Mouse (Mus musculus) left cerebral cortex, adult 2 months (tissue): ENCODE results near the gene Ugt1a8. TPM values are rescaled to one million over a fixed set of nuclear protein-coding genes. Genes with fewer than 3 reads are reported as not detected.

Experiments used
- DNase-seq, 2 experiments: peaks; one replicate each; pipeline ENCODE4 v3.0.0; 2021 to 2022; ENCODE audit warnings: low spot score in 2 of 2, mixed read lengths in 1 of 2; ENCODE audit errors: extremely low spot score in 1 of 2
- H3K27ac ChIP-seq: fragments of 200-600 bp; 2 replicates; pipeline ENCODE4 v1.8.1; 2022
- H3K4me3 ChIP-seq: fragments of 200-600 bp; 2 replicates; pipeline ENCODE4 v1.8.1; 2022
- CTCF ChIP-seq: fragments of 200-600 bp; IDR thresholded peaks from 2 replicates; pipeline ENCODE4 v1.8.1; 2022; ENCODE audit warnings: antibody characterized with exemption, mild to moderate bottlenecking, moderate library complexity
- intact Hi-C: fragments of 180-260 bp; cut with DNase I; formaldehyde crosslinking; loops from one replicate; pipeline ENCODE4 v1.15.1; 2025
- total RNA-seq, 2 experiments: library from RNA; stranded (reverse); gene quantifications; 2 replicates each; pipeline ENCODE4 v1.2.3; 2021

The Ugt1a8 gene
- total RNA-seq, 2 experiments from 2014 or later, result not detected

GRCm38 (mm10) chr1:88260604-88261377 is 173.2 kb downstream of the Ugt1a8 start:
- DNase-seq, result no peak
- Histone ChIP-seq H3K4me3 (no peak overlapping the region), H3K27ac (no peak overlapping the region)
- no peak for TF ChIP-seq CTCF
- intact Hi-C loops, result no loop called here

GRCm38 (mm10) chr1:88261706-88262105 is 174.1 kb downstream of the Ugt1a8 start:
- Histone ChIP-seq H3K27ac (no peak overlapping the region), H3K4me3 (no peak overlapping the region)
- DNase-seq, result no peak
- no peak for TF ChIP-seq CTCF
- intact Hi-C loops, result no loop called here

GRCm38 (mm10) chr1:88262255-88262654 is 174.6 kb downstream of the Ugt1a8 start:
- no peak for TF ChIP-seq CTCF
- Histone ChIP-seq H3K27ac (no peak overlapping the region), H3K4me3 (no peak overlapping the region)
- intact Hi-C loops, result no loop called here
- DNase-seq, result no peak

GRCm38 (mm10) chr1:88262961-88263360 is 175.3 kb downstream of the Ugt1a8 start:
- no peak overlapping the region for H3K4me3 ChIP-seq
- intact Hi-C loops, result no loop called here
- H3K27ac ChIP-seq, result no peak overlapping the region
- TF ChIP-seq CTCF, result no peak
- no peak for DNase-seq

GRCm38 (mm10) chr1:88263778-88264177 is 176.2 kb downstream of the Ugt1a8 start:
- DNase-seq, result no peak
- Histone ChIP-seq H3K27ac (no peak overlapping the region), H3K4me3 (no peak overlapping the region)
- intact Hi-C loops, result no loop called here
- no peak for TF ChIP-seq CTCF

- intact Hi-C loops, result no loop called here
- no peak for TF ChIP-seq CTCF
Measured at GRCm38 (mm10) chr1:88264237-88264868, 176.7 kb downstream of the Ugt1a8 start.

GRCm38 (mm10) chr1:88264869-88265240 is 177.2 kb downstream of the Ugt1a8 start:
- no peak for TF ChIP-seq CTCF
- intact Hi-C loops, result no loop called here
- Histone ChIP-seq H3K27ac (no peak overlapping the region), H3K4me3 (no peak overlapping the region)
- DNase-seq, result no peak

More at GRCm38 (mm10) chr1:88264237-88264868, 176.7 kb downstream of the Ugt1a8 start:
- DNase-seq, result no peak
- H3K27ac ChIP-seq, result no peak overlapping the region
- no peak overlapping the region for H3K4me3 ChIP-seq

- TF ChIP-seq CTCF, result no peak
- DNase-seq, result no peak
- Histone ChIP-seq H3K4me3 (no peak overlapping the region), H3K27ac (no peak overlapping the region)
- intact Hi-C loops, result loop anchor here (1.0 kb wide), 1 partner anchor 8 kb away; no protein-coding TSS in a partner anchor
Measured at GRCm38 (mm10) chr1:88266123-88266522, 178.5 kb downstream of the Ugt1a8 start.

- intact Hi-C loops, result no loop called here
- Histone ChIP-seq H3K4me3 (no peak overlapping the region), H3K27ac (no peak overlapping the region)
- DNase-seq, result no peak
- TF ChIP-seq CTCF, result no peak
Measured at GRCm38 (mm10) chr1:88267489-88267888, 179.9 kb downstream of the Ugt1a8 start.

- TF ChIP-seq CTCF, result no peak
- DNase-seq, result no peak
- no peak overlapping the region for H3K27ac ChIP-seq
- intact Hi-C loops, result no loop called here
- no peak overlapping the region for H3K4me3 ChIP-seq
Measured at GRCm38 (mm10) chr1:88268070-88268469, 180.5 kb downstream of the Ugt1a8 start.

Other genes with a start within 250 kb of the Ugt1a8 start
- gene Dgkd, start 234.5 kb upstream of the Ugt1a8 start, total RNA-seq, result 100 to 1,000 TPM in 1 of 2 experiments, 10 to 100 TPM in 1; 95.3 to 106 TPM
- gene Usp40, start 79.3 kb upstream of the Ugt1a8 start, total RNA-seq, result 10 to 100 TPM; 24.2 to 25.4 TPM
- gene Ugt1a10, start 32.4 kb upstream of the Ugt1a8 start, total RNA-seq, result not detected
- not detected for gene Ugt1a9, start 17.0 kb upstream of the Ugt1a8 start, total RNA-seq
- gene Ugt1a7c, start 7.2 kb downstream of the Ugt1a8 start, total RNA-seq, result under 1 TPM; 0.54 to 0.82 TPM
- not detected for gene Ugt1a6b, start 15.4 kb downstream of the Ugt1a8 start, total RNA-seq
- 1 to 10 TPM; 1.5 to 2.3 TPM for gene Ugt1a6a, start 47.0 kb downstream of the Ugt1a8 start, total RNA-seq
- under 1 TPM in 1 of 2 experiments, not detected in 1; 0.34 TPM for gene Ugt1a5, start 78.2 kb downstream of the Ugt1a8 start, total RNA-seq
- gene Ugt1a2, start 112.8 kb downstream of the Ugt1a8 start, total RNA-seq, result not detected
- gene Dnajb3, start 118.0 kb downstream of the Ugt1a8 start, total RNA-seq, result 1 to 10 TPM; 1.8 to 1.9 TPM
- gene Ugt1a1, start 124.1 kb downstream of the Ugt1a8 start, total RNA-seq, result under 1 TPM in 1 of 2 experiments, not detected in 1; 0.32 TPM
- gene Mroh2a, start 139.2 kb downstream of the Ugt1a8 start, total RNA-seq, result under 1 TPM in 1 of 2 experiments, not detected in 1; 0.19 TPM
- gene Hjurp, start 189.8 kb downstream of the Ugt1a8 start, total RNA-seq, result 10 to 100 TPM; 45.8 to 47.2 TPM
- under 1 TPM; 0.23 to 0.26 TPM for gene Trpm8, start 189.8 kb downstream of the Ugt1a8 start, total RNA-seq